Mouse (Mus musculus): ENCODE measurements at regions not wholly inside any gene's neighbourhood (a gene's known extent, or its start where the extent isn't known, plus 50 kb on each side); places are given as distances from the start of the nearest gene placed in this dataset.

DNA sequence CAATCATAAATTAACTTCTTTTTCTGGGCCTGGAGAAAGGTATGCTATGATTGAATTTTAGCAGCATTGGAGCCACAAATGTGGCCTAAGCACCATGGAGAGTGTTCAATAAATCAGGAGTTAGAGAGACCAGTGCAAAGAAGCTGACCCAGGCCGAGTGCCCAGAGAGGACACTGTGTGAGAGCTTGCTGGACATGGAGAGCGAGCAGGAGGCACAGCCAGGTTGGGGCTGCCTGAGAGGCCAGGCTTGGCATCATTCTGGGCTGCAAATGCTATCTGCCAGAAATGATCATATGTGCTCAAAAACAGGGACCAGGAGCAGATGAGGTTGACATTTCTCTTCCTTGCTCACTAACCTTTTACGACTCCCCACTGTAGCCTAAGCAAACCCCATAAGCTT, 224.5 kb upstream of the 4931429L15Rik start:
- TF ChIP-seq CTCF (IDR thresholded peaks at IDR 0.05; ENCODE audit: borderline replicate concordance, insufficient read depth, low read depth, low read length) = no peak
- TF ChIP-seq POLR2A (IDR thresholded peaks at IDR 0.05; ENCODE audit: borderline replicate concordance, insufficient read depth, low read length) = no peak

Measured in cerebellum, adult 2 months (tissue).